Mouse (Mus musculus) limb, embryonic 11.5 days (tissue): ENCODE data around the gene Ttc16. TPM values are rescaled to one million over a fixed set of nuclear protein-coding genes. Genes with fewer than 3 reads are reported as not detected.

Experiments
- ATAC-seq: fragments of 200-750 bp; cut with Nextera tagmentation; 2 replicates; pipeline ENCODE4 v1.8.0; 2017; ENCODE audit warnings: low read depth; ENCODE audit not compliant: insufficient number of reproducible peaks, low FRiP score, low TSS enrichment
- DNase-seq: peaks from one replicate; pipeline ENCODE4 v3.0.0-alpha.2; 2015; ENCODE audit warnings: low spot score
- H3K27ac ChIP-seq: fragments of 300-500 bp; sonication (generic); replicated peaks from 2 replicates; pipeline ENCODE4 v1.5.1; 2014; ENCODE audit warnings: low read depth, mild to moderate bottlenecking, low read length
- H3K27me3 ChIP-seq: fragments of 300-500 bp; sonication (generic); 2 replicates; pipeline ENCODE4 v1.6.1; 2014; ENCODE audit warnings: mild to moderate bottlenecking, low read length, mixed read lengths; ENCODE audit not compliant: control insufficient read depth, insufficient read depth
- H3K36me3 ChIP-seq: fragments of 300-500 bp; sonication (generic); 2 replicates; pipeline ENCODE4 v1.6.1; 2014; ENCODE audit warnings: mild to moderate bottlenecking, low read length, moderate library complexity, mixed read lengths; ENCODE audit not compliant: control insufficient read depth, insufficient read depth
- H3K4me1 ChIP-seq: fragments of 300-500 bp; sonication (generic); 2 replicates; pipeline ENCODE4 v1.6.1; 2014; ENCODE audit warnings: low read length, mixed read lengths; ENCODE audit not compliant: control insufficient read depth, insufficient read depth
- H3K4me2 ChIP-seq: fragments of 300-500 bp; sonication (generic); 2 replicates; pipeline ENCODE4 v1.6.1; 2014; ENCODE audit warnings: low read depth, mild to moderate bottlenecking, moderate library complexity; ENCODE audit not compliant: severe bottlenecking
- H3K4me3 ChIP-seq: fragments of 300-500 bp; sonication (generic); 2 replicates; pipeline ENCODE4 v1.5.1; 2014; ENCODE audit warnings: low read depth, low read length
- H3K9ac ChIP-seq: fragments of 300-500 bp; sonication (generic); 2 replicates; pipeline ENCODE4 v1.6.1; 2014; ENCODE audit warnings: mild to moderate bottlenecking, low read length
- H3K9me3 ChIP-seq: fragments of 300-500 bp; sonication (generic); 2 replicates; pipeline ENCODE4 v1.6.1; 2016; ENCODE audit warnings: low read length; ENCODE audit not compliant: control insufficient read depth
- WGBS: fragments of 180-500 bp; shearing (Covaris S2); extraction: QIAGEN DNeasy Blood & Tissue Kit; methylation state at CpG from one replicate; pipeline ENCODE4 v1.1.7; 2014; 5-methylcytosine and 5-hydroxymethylcytosine counted together
- polyA plus RNA-seq: library from polyadenylated mRNA; unstranded; fragments of >200 nt; fragmentation: Nextera tagmentation; extraction: Ambion mirVana; gene quantifications from 2 replicates; pipeline ENCODE4 v1.2.1, GENCODE M21; 2014

Ttc16 gene
- polyA plus RNA-seq, 1 experiment from 2014 or later, result 0.56 TPM

DNA sequence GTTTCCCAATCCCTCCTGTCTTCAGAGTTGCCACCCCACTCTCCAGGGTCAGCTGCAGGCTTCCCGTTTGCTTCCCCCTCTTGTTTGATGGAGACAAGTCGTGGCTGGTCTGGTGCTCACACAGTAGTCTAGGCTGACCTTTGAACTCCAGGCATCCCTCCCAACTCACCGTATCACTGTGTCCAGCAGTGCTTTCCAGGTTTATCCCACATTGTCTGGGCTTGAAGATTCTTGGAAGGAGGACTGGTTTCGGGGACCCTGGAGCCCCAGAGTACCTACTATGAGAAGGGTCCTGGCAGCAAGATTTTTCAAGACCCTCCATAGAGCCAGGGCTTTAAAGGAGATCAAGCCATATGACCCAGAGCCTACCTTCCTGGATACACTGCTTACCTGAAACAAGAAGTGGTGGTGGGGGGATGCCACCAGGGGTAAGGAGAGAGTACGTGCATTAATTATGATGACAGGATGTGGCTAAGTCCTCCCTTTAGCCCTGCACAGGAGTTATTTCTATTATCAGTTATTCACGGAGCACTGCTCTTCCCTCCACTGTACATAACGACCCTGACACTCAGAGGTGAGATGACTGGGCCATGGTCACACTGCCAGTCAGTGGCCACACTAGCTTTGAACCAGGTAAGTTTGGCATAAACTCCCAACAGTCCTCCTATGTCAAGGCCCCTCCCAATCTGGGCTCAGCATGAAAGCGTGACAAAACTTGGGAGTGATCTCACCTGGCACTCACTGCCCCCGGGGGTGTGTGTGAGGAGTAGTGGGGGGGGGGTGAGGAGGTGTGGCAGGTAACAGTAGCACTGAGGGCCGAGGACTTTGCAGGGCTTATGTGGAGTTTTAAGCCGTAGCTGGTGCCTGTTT is 61.1 kb downstream of the Ttc16 start:
- H3K4me3 ChIP-seq, result no peak overlapping the region
- no peak overlapping the region for H3K4me2 ChIP-seq
- ATAC-seq (no peak), DNase-seq (no peak)
- peaks cover 13% of the 10 kb centered on the region; the same call in 1 of the 2 replicates for H3K4me1 ChIP-seq
- H3K9ac ChIP-seq, result no peak overlapping the region
- 52% methylated on average over 11 of the region's 11 CpGs for WGBS
- peaks cover 8% of the 10 kb centered on the region; the same call in 1 of the 2 replicates for H3K36me3 ChIP-seq
- no peak overlapping the region for H3K27ac ChIP-seq
- H3K9me3 ChIP-seq, result no peaks in the 10 kb centered on the region; the same call in 1 of the 2 replicates
- no peaks in the 10 kb centered on the region for H3K27me3 ChIP-seq

DNA sequence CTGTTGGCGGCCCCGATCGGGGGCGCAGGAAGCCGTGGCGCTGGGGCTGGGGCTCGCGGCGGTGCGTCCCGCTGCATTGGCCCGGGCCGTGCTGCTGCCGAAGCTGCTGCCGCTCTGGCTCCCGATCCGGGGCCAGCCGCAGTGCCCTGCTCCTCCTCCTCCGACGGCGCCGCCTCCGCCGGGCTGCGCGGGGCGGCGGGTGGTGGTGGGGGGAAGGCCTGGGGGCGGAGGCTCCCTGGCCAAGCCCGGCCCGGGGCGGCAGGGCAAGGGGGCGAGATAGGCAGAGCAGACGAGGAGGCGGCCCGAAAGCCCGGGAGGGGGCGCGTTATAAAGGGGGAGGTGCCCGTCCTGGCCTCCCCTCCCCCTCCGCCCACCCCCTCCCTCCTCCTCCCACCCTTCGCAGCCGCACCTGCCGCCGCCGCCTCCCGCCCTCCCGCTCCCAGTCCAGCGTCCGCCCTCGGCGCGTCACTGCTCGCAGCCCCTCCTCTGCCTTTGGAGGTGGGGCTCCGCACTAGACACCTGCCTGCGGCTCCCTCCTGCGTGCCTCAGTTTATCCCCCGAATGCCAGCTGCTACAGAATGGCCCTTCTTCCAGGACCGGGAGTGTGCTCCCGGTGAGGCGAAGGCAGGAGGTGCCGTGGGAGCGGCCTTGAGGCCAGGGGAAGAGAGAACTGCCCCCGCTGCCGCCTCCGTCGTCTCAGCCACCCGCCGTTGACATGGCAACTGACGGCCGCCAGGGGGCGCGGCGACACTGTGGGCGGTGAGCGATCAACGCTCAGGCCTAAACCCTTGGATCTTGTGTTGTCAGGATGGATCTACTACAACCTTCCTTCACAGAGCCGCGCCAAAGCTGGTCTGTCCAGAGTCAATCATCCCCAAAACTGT is 62.3 kb downstream of the Ttc16 start, which contains the start of gene Cdk9:
TSS of gene Cdk9 (minus strand) at position 143 of the 884 bp plus-strand sequence.
- Histone ChIP-seq H3K4me2 (peak within 1 kb of the TSS; percentile 77), H3K4me3 (peak within 1 kb of the TSS; percentile 85), H3K27me3 (no peaks in the 10 kb centered on the region), H3K36me3 (peaks cover 15% of the 10 kb centered on the region; the same call in 1 of the 2 replicates), H3K4me1 (peaks cover 13% of the 10 kb centered on the region; the same call in 1 of the 2 replicates), H3K9ac (peak within 1 kb of the TSS; percentile 78), H3K9me3 (no peaks in the 10 kb centered on the region; the same call in 1 of the 2 replicates), H3K27ac (peak within 1 kb of the TSS; percentile 92)
- DNase-seq, result peak; percentile 92
- under 1% methylated on average over 48 of the region's 79 CpGs for WGBS
- peak; percentile 78 for ATAC-seq

GRCm38 (mm10) chr2:32712586-32712933 is 62.9 kb downstream of the Ttc16 start:
- Histone ChIP-seq H3K9me3 (no peaks in the 10 kb centered on the region; the same call in 1 of the 2 replicates), H3K4me2 (peak overlapping the region; percentile 77), H3K36me3 (peaks cover 17% of the 10 kb centered on the region; the same call in 1 of the 2 replicates), H3K9ac (peak overlapping the region; percentile 78), H3K4me1 (peaks cover 13% of the 10 kb centered on the region; the same call in 1 of the 2 replicates), H3K4me3 (peak overlapping the region; percentile 85), H3K27me3 (no peaks in the 10 kb centered on the region), H3K27ac (peak overlapping the region; percentile 92)
- ATAC-seq (peak; percentile 83), DNase-seq (peak; percentile 98)
- WGBS, result under 1% methylated on average over 42 of the region's 44 CpGs

- peaks cover 17% of the 10 kb centered on the region for H3K36me3 ChIP-seq
- H3K27me3 ChIP-seq, result no peaks in the 10 kb centered on the region
- peak overlapping the region; percentile 78 for H3K9ac ChIP-seq
- peaks cover 13% of the 10 kb centered on the region; the same call in 1 of the 2 replicates for H3K4me1 ChIP-seq
- H3K27ac ChIP-seq, result peak overlapping the region; percentile 72
- DNase-seq (peak; percentile 77), ATAC-seq (peak; percentile 52; the same call in 1 of the 2 replicates)
- under 1% methylated on average over 41 of the region's 41 CpGs for WGBS
- H3K4me2 ChIP-seq, result peak overlapping the region; percentile 77
- H3K4me3 ChIP-seq, result peak overlapping the region; percentile 85
- no peaks in the 10 kb centered on the region; the same call in 1 of the 2 replicates for H3K9me3 ChIP-seq
These were observed 63.3 kb downstream of the Ttc16 start for GRCm38 (mm10) chr2:32712108-32712551.

GRCm38 (mm10) chr2:32711301-32712056 is 64.0 kb downstream of the Ttc16 start:
- Histone ChIP-seq H3K9me3 (no peaks in the 10 kb centered on the region), H3K4me1 (peaks cover 13% of the 10 kb centered on the region; the same call in 1 of the 2 replicates), H3K4me3 (peak overlapping the region; percentile 85), H3K27ac (peak overlapping the region; percentile 72), H3K4me2 (peak overlapping the region; percentile 77), H3K36me3 (peaks cover 22% of the 10 kb centered on the region), H3K27me3 (no peaks in the 10 kb centered on the region), H3K9ac (peak overlapping the region; percentile 78)
- ATAC-seq (no peak), DNase-seq (no peak)
- 30% methylated on average over 9 of the region's 9 CpGs for WGBS

GRCm38 (mm10) chr2:32710425-32710824 is 65.0 kb downstream of the Ttc16 start:
- Histone ChIP-seq H3K27me3 (no peaks in the 10 kb centered on the region), H3K9me3 (no peaks in the 10 kb centered on the region), H3K4me1 (peaks cover 13% of the 10 kb centered on the region; the same call in 1 of the 2 replicates), H3K4me3 (no peak overlapping the region), H3K27ac (no peak overlapping the region), H3K36me3 (peaks cover 31% of the 10 kb centered on the region), H3K4me2 (no peak overlapping the region), H3K9ac (no peak overlapping the region)
- WGBS, result 93% methylated on average over 5 of the region's 5 CpGs
- DNase-seq, result no peak
- ATAC-seq, result no peak

DNA sequence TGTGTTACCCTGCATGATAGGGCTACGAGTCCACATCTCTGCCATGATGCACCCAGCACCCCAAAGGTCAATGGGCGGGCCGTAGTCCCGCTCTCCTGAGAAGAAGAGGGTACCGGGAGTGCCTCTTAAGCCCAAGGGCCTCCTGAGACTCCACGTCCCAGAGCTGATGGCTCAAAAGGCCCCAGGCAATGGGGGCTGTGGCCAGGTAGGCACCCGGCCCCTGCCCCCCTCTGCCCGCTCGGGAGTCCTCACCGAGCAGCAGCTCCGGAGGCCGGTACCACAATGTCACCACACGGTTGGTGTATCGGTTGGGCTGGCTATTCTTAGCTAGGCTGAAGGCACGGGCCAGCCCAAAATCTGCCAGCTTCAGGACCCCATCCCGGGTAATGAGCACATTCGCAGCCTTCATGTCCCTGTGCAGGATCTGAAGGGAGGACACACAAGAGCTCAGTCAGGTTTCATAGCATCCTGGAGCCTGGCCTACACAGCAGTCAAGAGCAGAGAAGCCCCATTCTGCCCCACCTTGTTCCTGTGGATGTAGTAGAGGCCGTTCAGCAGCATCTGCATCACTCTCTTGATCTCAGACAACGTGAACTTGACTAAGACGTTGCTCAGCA is 65.8 kb downstream of the Ttc16 start:
- Histone ChIP-seq H3K9me3 (no peaks in the 10 kb centered on the region), H3K36me3 (peaks cover 34% of the 10 kb centered on the region), H3K4me1 (peaks cover 13% of the 10 kb centered on the region; the same call in 1 of the 2 replicates), H3K27me3 (no peaks in the 10 kb centered on the region), H3K4me2 (no peak overlapping the region), H3K4me3 (no peak overlapping the region), H3K9ac (no peak overlapping the region), H3K27ac (no peak overlapping the region)
- no peak for ATAC-seq
- no peak for DNase-seq
- 93% methylated on average over 20 of the region's 20 CpGs for WGBS
